Mouse (Mus musculus): ENCODE results near the gene Smg7. TPM values are rescaled to one million over a fixed set of nuclear protein-coding genes. Genes with fewer than 3 reads are reported as not detected.

Gene Smg7
- 18.3 and 20.5 TPM in 2 replicates for polyA plus RNA-seq (2021; fragmentation: Nextera tagmentation)
- long read RNA-seq, experiment 1, partial matches to known transcripts, result 11 of 17 reads
- long read RNA-seq, experiment 1, other reads (novel, unspliced or antisense), result 6 of 17 reads
- long read RNA-seq, experiment 2, full-length matches to known transcripts, result 13 of 64 reads
- long read RNA-seq, experiment 2, partial matches to known transcripts, result 20 of 64 reads
- long read RNA-seq, experiment 2, other reads (novel, unspliced or antisense), result 31 of 64 reads

GRCm38 (mm10) chr1:152901765-152902664 is at the start of gene Smg7:
Gene Smg7 (minus strand): TSS chr1:152902646.

GRCm38 (mm10) chr1:152799897-152800296 is 102.5 kb downstream of the Smg7 start, which contains the start of gene Ncf2:
Gene Ncf2 (plus strand): TSS chr1:152800194.

Other genes starting within 250 kb of the Smg7 start
- not detected in 2 replicates for gene Apobec4, start 152.1 kb downstream of the Smg7 start, polyA plus RNA-seq (2021; fragmentation: Nextera tagmentation)
- 34.2 and 35.7 TPM in 2 replicates for gene Rgl1, start 136.3 kb downstream of the Smg7 start, polyA plus RNA-seq (2021; fragmentation: Nextera tagmentation)
- 252 and 270 TPM in 2 replicates for gene Arpc5, start 136.1 kb downstream of the Smg7 start, polyA plus RNA-seq (2021; fragmentation: Nextera tagmentation)
- gene Ncf2, start 102.5 kb downstream of the Smg7 start, polyA plus RNA-seq (2021; fragmentation: Nextera tagmentation), result 1.9 and 2.5 TPM in 2 replicates
- 58.9 and 81.6 TPM in 2 replicates for gene Nmnat2, start 52.3 kb upstream of the Smg7 start, polyA plus RNA-seq (2021; fragmentation: Nextera tagmentation)